In the genomic region with DNA sequence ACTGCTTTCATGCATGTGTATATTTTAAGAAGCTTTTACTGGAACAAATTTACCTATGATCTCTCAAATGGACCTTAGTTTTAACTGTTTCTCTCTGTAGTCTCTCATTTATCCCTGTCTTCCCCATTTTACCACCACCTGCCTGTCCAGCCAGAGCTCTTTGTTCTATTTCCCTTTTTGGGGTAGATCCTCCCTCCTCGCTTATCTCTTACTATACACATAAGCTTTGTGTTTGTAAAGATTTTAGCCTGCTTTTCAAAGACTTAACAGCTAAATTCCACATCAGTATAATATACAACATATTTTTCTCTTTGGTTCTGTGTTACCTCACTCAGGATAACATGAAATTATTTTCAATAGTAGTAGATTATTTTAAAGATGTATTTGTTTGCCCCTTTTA, we compare ENCODE assay signal across 16 mouse cellular contexts.
"Had no signal": no experiment of that assay in that cellular context is flagged by ENCODE, and none has a peak within 500 bp of the region (broad histone marks: within the 10 kb centered on the region; RNA-seq: fewer than 3 reads in every experiment).

No protein-coding gene starts in this region.

- H3K27me3 ChIP-seq: neural tube, embryonic 13.5 days; neural tube, embryonic 15.5 days; stomach, embryonic 15.5 days had no signal

- H3K27ac ChIP-seq: neural tube, embryonic 13.5 days; neural tube, embryonic 15.5 days; stomach, embryonic 15.5 days; stomach, postnatal 0 days had no signal

- H3K9me3 ChIP-seq: neural tube, embryonic 13.5 days; neural tube, embryonic 15.5 days; stomach, embryonic 15.5 days had no signal

- H3K36me3 ChIP-seq: neural tube, embryonic 13.5 days; neural tube, embryonic 15.5 days; stomach, embryonic 15.5 days had no signal

- DNase-seq: retina, postnatal 1 day; right cerebral cortex, adult 18-20 months; right cerebral cortex, postnatal 14 days; right cerebral cortex, postnatal 25 days; right cerebral cortex, postnatal 4 days; spleen, adult 18-20 months; thymus, adult 18-20 months; thymus, adult 2 months; thymus, postnatal 14 days; thymus, postnatal 25 days; thymus, postnatal 36 days; thymus, postnatal 4 days had no signal

- H3K9ac ChIP-seq: neural tube, embryonic 13.5 days; neural tube, embryonic 15.5 days; stomach, embryonic 15.5 days had no signal

- H3K4me1 ChIP-seq: neural tube, embryonic 13.5 days; neural tube, embryonic 15.5 days; stomach, embryonic 15.5 days had no signal

- H3K4me3 ChIP-seq: neural tube, embryonic 13.5 days; neural tube, embryonic 15.5 days; stomach, embryonic 15.5 days had no signal
